Mouse (Mus musculus) neural tube, embryonic 13.5 days (tissue): ENCODE measurements around the gene Nudt14. TPM values are rescaled to one million over a fixed set of nuclear protein-coding genes. Genes with fewer than 3 reads are reported as not detected.

Experiments
- ATAC-seq: fragments of 200-750 bp; cut with Nextera tagmentation; 2 replicates; pipeline ENCODE4 v1.8.0; 2017; ENCODE audit warnings: low read depth, mild to moderate bottlenecking, moderate TSS enrichment, moderate library complexity
- H3K27ac ChIP-seq: fragments of 300-500 bp; sonication (generic); replicated peaks from 2 replicates; pipeline ENCODE4 v1.5.1; 2015; ENCODE audit warnings: moderate library complexity, mild to moderate bottlenecking, inconsistent platforms
- H3K27me3 ChIP-seq: fragments of 300-500 bp; sonication (generic); 2 replicates; pipeline ENCODE4 v1.6.1; 2015; ENCODE audit warnings: mild to moderate bottlenecking, inconsistent platforms
- H3K36me3 ChIP-seq: fragments of 300-500 bp; sonication (generic); 2 replicates; pipeline ENCODE4 v1.6.1; 2015; ENCODE audit warnings: mild to moderate bottlenecking, inconsistent platforms
- H3K4me1 ChIP-seq: fragments of 300-500 bp; sonication (generic); replicated peaks from 2 replicates; pipeline ENCODE4 v1.6.1; 2015; ENCODE audit warnings: inconsistent platforms
- H3K4me2 ChIP-seq: fragments of 300-500 bp; sonication (generic); 2 replicates; pipeline ENCODE4 v1.6.1; 2015; ENCODE audit warnings: inconsistent platforms, mild to moderate bottlenecking, moderate library complexity
- H3K4me3 ChIP-seq: fragments of 300-500 bp; sonication (generic); 2 replicates; pipeline ENCODE4 v1.5.1; 2015; ENCODE audit warnings: mild to moderate bottlenecking, inconsistent platforms
- H3K9ac ChIP-seq: fragments of 300-500 bp; sonication (generic); 2 replicates; pipeline ENCODE4 v1.6.1; 2015; ENCODE audit warnings: moderate library complexity, mild to moderate bottlenecking, inconsistent platforms
- H3K9me3 ChIP-seq: fragments of 300-500 bp; sonication (generic); 2 replicates; pipeline ENCODE4 v1.6.1; 2016; ENCODE audit warnings: inconsistent platforms
- WGBS: fragments of 180-500 bp; shearing (Covaris S2); methylation state at CpG from one replicate; pipeline ENCODE4 v1.1.7; 2015; 5-methylcytosine and 5-hydroxymethylcytosine counted together
- polyA plus RNA-seq: library from polyadenylated mRNA; unstranded; fragments of >200 nt; fragmentation: Nextera tagmentation; extraction: Ambion mirVana; gene quantifications from 2 replicates; pipeline ENCODE4 v1.2.1, GENCODE M21; 2015

The Nudt14 gene
- polyA plus RNA-seq, 1 experiment from 2014 or later, result 74.8 TPM

DNA sequence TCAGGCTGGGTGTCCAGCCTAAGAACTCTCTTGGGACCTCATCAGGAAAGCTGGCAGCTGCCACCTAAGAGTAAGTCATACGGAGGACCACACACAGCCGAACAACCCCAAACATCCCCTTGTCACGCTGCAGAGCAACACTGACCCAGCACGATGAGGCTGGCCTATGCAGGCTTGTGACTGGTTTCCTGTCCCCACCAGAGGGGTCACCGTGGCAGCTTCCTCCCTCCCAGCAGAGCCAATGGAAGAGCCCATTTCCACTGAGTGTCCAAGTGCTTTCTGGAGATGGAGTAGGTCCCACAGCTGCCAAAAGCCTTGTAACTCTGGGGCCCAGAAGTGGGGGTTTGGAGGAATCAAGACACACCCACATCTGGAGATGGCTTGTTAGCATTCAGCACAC is 19.9 kb upstream of the Nudt14 start:
- no peak for ATAC-seq
- Histone ChIP-seq H3K27ac (0 out of 2 replicates have a peak overlapping the region, but pooled peaks have one; percentile 9), H3K27me3 (no peaks in the 10 kb centered on the region), H3K9me3 (no peaks in the 10 kb centered on the region), H3K4me3 (no peak overlapping the region), H3K4me1 (peaks cover 9% of the 10 kb centered on the region), H3K9ac (no peak overlapping the region), H3K36me3 (peaks cover 80% of the 10 kb centered on the region), H3K4me2 (no peak overlapping the region)
- 60% methylated on average over 5 of the region's 5 CpGs for WGBS

DNA sequence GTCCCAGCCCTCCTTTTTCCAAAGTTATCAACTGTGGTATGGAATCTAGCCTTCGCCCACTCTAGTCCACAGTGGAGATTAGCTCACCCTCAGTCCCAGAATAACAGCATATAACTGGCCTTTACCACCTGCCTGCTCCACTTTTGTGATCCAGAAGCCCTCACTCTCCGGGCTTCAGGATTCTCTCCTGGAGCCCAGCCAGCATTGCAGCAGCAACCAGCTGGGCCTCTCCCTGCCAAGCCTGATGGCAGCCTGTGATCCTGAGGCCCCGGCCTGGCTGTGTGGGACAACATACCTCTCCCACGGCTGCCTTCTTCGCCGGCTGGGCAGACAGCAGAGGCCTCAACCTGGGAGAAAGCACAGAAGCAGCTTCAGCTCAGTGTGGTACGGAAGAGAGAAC is 19.5 kb upstream of the Nudt14 start:
- WGBS, result 74% methylated on average over 7 of the region's 7 CpGs
- Histone ChIP-seq H3K27me3 (no peaks in the 10 kb centered on the region), H3K36me3 (peaks cover 79% of the 10 kb centered on the region), H3K4me1 (peaks cover 9% of the 10 kb centered on the region), H3K4me3 (no peak overlapping the region), H3K27ac (peak overlapping the region; percentile 9; the same call in 1 of the 2 replicates), H3K9ac (no peak overlapping the region), H3K4me2 (no peak overlapping the region), H3K9me3 (no peaks in the 10 kb centered on the region)
- no peak for ATAC-seq

DNA sequence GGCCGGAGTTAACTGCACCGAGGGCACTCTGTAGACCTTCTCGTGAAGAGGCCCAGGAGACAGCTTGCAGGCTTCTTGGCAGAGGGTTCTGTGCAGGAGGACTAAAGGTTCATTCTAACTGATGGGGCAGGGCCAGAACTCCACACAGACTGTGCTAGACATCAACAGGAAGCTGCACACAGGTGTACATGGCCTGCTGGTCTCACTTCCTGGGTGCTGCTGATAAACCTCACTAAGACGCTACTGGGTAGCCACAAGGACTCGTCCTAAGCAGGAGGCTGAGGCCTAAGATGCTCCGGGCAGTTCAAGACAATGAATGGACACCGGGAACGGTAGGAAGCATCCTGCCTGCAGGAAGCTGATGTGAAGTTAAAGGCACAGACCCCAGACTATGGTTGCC is 17.5 kb upstream of the Nudt14 start:
- no peak overlapping the region for H3K4me2 ChIP-seq
- 84% methylated on average over 8 of the region's 8 CpGs for WGBS
- no peak overlapping the region for H3K9ac ChIP-seq
- no peak for ATAC-seq
- no peaks in the 10 kb centered on the region for H3K27me3 ChIP-seq
- H3K36me3 ChIP-seq, result peaks cover 62% of the 10 kb centered on the region
- peaks cover 9% of the 10 kb centered on the region for H3K4me1 ChIP-seq
- no peaks in the 10 kb centered on the region for H3K9me3 ChIP-seq
- H3K27ac ChIP-seq, result no peak overlapping the region
- H3K4me3 ChIP-seq, result no peak overlapping the region

DNA sequence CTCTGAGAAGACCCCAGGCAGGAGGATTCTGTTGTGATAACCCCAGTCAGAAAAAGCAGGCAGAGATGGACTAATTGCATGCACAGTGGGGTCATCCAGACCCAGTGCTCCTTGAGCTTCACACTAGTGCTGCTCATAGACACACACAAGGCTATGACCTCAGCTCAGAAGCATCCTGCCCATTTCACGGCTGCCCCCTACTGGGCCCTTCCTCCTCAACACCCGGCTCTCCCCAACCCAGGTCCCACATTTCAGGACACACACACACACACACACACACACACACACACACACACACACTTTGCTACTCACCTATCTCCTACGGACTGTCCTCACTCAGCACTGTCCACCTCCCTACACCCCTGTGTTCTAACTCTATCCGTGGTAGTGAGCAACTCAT is 16.4 kb upstream of the Nudt14 start:
- H3K9me3 ChIP-seq, result no peaks in the 10 kb centered on the region
- no peaks in the 10 kb centered on the region for H3K27me3 ChIP-seq
- peaks cover 9% of the 10 kb centered on the region for H3K4me1 ChIP-seq
- H3K36me3 ChIP-seq, result peaks cover 51% of the 10 kb centered on the region
- ATAC-seq, result no peak
- WGBS, result 39% methylated on average over 4 of the region's 4 CpGs
- no peak overlapping the region for H3K27ac ChIP-seq
- no peak overlapping the region for H3K4me3 ChIP-seq
- H3K4me2 ChIP-seq, result no peak overlapping the region
- H3K9ac ChIP-seq, result no peak overlapping the region

DNA sequence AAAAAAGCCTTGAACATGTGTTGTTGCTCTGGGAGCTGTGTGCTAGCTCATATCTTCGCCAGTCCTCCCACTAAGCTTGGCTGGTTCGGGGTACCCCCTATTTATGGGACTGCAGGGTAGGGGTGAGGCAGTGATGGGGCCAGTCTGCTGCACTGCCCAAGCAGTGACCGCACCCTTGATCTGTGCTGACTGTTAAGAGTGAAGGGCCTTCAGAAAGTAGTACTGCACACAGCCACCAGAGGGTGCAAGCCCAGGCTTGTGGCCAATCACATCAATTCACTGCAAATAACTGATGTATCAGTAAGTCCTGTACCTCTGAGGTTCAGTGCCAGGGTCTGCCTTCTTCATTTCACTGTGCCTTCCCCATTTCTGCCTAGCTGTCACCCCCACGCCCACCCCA is 13.9 kb upstream of the Nudt14 start:
- no peak overlapping the region for H3K4me2 ChIP-seq
- ATAC-seq, result no peak
- H3K4me1 ChIP-seq, result peaks cover 15% of the 10 kb centered on the region
- 32% methylated on average over 4 of the region's 4 CpGs for WGBS
- no peak overlapping the region for H3K4me3 ChIP-seq
- H3K27ac ChIP-seq, result no peak overlapping the region
- H3K27me3 ChIP-seq, result no peaks in the 10 kb centered on the region
- H3K36me3 ChIP-seq, result peaks cover 26% of the 10 kb centered on the region
- no peak overlapping the region for H3K9ac ChIP-seq
- no peaks in the 10 kb centered on the region for H3K9me3 ChIP-seq

DNA sequence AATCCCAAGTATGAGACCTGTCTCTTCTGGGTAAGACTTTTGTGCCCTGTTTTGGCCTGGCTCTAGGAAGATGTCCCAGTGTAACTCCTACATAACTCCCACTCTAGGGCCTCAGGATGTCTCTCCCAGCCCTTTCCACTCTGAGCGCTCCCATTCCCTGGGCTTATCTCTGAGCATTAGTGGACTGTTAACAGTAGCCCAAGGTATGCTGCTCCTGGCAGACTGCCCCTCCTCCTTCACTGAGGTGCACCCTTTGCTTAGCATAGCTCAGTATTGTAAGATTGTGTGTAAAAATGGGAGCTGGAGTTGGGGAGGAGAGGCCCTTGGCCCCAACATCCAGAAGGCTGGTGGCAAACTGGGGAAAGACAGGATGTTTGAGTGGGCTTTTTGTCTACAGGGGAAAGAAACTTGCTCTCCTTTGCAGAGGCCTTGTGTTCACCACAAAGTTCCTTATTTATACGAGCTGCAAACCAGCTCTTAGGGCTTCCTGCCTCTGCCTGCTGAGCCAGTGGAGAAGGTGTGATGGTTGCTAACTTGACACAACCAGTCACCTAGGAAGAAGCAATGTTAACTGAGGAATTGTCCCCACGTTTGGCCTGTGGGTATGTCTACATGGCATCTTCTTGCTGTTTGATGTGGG is 11.1 kb upstream of the Nudt14 start:
- no peak for ATAC-seq
- 81% methylated on average over 3 of the region's 3 CpGs for WGBS

DNA sequence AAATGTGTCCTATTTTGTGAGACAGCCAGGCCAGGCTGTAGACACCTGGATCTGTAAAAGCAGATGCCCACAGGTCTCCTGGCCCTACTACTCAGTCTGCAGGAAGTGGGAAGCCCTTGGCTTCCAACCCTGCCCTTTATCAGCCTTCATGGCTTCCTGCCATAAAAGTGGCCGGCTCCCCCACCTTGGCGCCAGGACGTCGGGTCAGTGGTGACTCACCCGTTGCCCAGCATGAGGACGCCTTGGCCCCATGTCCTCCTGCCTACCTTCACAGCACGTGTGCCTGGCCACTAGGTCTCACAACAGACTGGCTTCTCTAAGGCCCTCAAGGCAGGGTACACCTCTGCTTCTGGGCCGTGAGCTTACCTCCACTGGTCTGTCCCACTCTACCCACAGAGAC is 10.5 kb upstream of the Nudt14 start:
- 68% methylated on average over 8 of the region's 8 CpGs for WGBS

More for the DNA sequence above, 11.1 kb upstream of the Nudt14 start:
- Histone ChIP-seq H3K27ac (peak overlapping the region; percentile 23; the same call in 1 of the 2 replicates), H3K9me3 (no peaks in the 10 kb centered on the region), H3K36me3 (0 out of 2 replicates have a peak, but pooled peaks cover 6% of the 10 kb centered on the region), H3K4me3 (no peak overlapping the region), H3K9ac (no peak overlapping the region), H3K27me3 (no peaks in the 10 kb centered on the region), H3K4me2 (no peak overlapping the region), H3K4me1 (peaks cover 32% of the 10 kb centered on the region)

DNA sequence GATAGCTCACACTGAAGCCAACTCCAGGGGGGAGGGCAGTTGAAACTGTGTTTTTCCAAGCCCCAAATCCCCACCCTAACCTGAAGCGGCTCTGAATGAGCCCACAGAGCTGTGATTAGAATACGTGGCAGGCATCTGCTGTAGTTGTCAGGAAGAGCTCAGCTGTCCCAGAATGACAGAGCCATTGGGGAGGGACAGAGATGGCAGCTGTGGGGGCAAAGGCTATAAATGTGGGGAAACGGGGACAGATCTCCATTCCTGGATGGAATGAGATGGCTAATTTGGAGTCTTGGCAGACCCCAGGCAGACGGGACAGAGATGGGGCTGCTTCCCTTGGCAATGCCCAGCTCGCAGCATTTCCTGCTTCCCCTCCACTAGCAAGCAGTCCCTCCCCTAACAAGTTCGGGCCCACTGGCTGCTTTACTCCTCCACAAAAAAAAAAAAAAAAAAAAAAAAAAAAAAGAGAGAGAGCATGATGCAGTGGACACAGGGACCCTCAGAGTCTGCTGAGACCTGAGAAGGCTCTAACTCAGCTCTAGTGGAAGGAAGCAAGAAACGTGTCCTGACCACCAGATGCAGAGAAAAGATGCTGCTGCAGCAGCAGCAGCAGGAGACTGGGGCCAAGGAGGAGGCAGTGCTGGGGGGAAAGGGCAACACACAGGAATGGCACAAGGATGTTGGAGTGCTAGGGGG is 9.4 kb upstream of the Nudt14 start:
- 0 out of 2 replicates have a peak, but pooled peaks cover under 1% of the 10 kb centered on the region for H3K36me3 ChIP-seq
- H3K4me3 ChIP-seq, result peak overlapping the region; percentile 57
- H3K27ac ChIP-seq, result peak overlapping the region; percentile 92
- peak; percentile 0; the same call in 1 of the 2 replicates for ATAC-seq
- H3K4me2 ChIP-seq, result peak overlapping the region; percentile 77
- H3K9me3 ChIP-seq, result no peaks in the 10 kb centered on the region
- H3K27me3 ChIP-seq, result no peaks in the 10 kb centered on the region
- H3K9ac ChIP-seq, result peak overlapping the region; percentile 92
- WGBS, result 17% methylated on average over 7 of the region's 7 CpGs
- peaks cover 32% of the 10 kb centered on the region for H3K4me1 ChIP-seq

More for the DNA sequence above, 10.5 kb upstream of the Nudt14 start:
- no peak for ATAC-seq
- Histone ChIP-seq H3K27ac (peak overlapping the region; percentile 92; the same call in 1 of the 2 replicates), H3K9me3 (no peaks in the 10 kb centered on the region), H3K9ac (no peak overlapping the region), H3K4me1 (peaks cover 32% of the 10 kb centered on the region), H3K4me2 (no peak overlapping the region), H3K4me3 (no peak overlapping the region), H3K36me3 (0 out of 2 replicates have a peak, but pooled peaks cover 6% of the 10 kb centered on the region), H3K27me3 (no peaks in the 10 kb centered on the region)

DNA sequence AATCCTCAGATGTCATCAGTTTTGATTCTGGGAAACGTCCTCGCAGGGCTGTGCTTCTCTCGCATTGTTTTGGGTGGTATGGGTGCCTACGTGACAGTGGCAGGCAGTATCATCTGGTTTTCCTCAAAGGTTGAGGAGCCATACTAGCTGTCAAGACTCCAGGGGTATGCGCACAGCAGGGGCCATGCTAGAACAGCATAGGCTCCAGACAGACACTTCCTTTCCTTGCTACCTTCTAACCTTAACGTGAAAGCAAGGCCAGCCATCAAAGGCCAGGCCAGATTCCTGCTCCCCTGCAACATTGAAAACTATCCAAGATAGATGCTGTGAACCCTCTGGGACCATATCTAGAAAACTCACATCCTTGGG is 8.8 kb upstream of the Nudt14 start:
- Histone ChIP-seq H3K36me3 (no peaks in the 10 kb centered on the region), H3K27me3 (no peaks in the 10 kb centered on the region), H3K9ac (peak overlapping the region; percentile 92), H3K4me2 (peak overlapping the region; percentile 77), H3K4me1 (peaks cover 32% of the 10 kb centered on the region), H3K9me3 (no peaks in the 10 kb centered on the region), H3K4me3 (peak overlapping the region; percentile 57), H3K27ac (peak overlapping the region; percentile 92)
- peak; percentile 52 for ATAC-seq
- WGBS, result 3% methylated on average over 6 of the region's 6 CpGs

DNA sequence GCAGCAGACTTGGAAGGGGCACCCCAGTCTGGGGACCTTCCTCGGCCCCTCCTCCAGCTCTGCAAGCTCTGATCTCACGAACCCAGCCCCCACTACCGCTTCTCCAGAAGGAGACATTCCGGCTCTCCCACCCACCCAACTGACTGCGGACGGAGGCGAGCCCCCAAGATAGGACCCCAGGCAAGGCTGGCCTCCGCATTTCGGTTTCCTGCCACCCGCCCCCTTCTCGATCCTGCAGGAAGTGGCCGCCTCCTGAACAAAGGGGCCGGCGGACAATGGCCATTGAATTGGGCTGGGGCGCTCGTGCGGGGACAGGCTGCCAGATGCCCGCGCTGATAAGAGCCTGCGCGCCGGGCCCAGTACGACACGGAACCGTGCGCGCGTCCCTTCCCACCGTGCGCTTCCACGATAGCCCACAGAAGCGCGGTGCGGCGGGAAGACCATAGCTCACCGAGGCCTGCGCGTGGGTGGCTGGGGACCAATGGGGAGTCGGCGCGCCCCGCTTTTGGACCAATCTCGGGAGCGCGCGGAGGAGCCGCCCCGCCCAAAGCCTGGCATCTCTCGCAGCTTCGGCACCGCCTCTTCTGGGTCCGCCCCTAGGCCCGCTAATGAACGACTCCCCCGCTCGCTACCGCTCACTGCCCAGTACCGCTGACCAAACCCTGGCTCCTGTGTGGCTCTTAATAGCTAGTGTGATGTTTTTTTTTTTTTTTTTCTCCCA is 8.3 kb upstream of the Nudt14 start:
- H3K4me1 ChIP-seq, result peaks cover 32% of the 10 kb centered on the region
- WGBS, result under 1% methylated on average over 55 of the region's 58 CpGs
- H3K4me2 ChIP-seq, result peak overlapping the region; percentile 77
- peak overlapping the region; percentile 92 for H3K27ac ChIP-seq
- H3K9ac ChIP-seq, result peak overlapping the region; percentile 92
- H3K36me3 ChIP-seq, result no peaks in the 10 kb centered on the region
- no peaks in the 10 kb centered on the region for H3K9me3 ChIP-seq
- peak overlapping the region; percentile 57 for H3K4me3 ChIP-seq
- no peaks in the 10 kb centered on the region for H3K27me3 ChIP-seq
- peak; percentile 92 for ATAC-seq

DNA sequence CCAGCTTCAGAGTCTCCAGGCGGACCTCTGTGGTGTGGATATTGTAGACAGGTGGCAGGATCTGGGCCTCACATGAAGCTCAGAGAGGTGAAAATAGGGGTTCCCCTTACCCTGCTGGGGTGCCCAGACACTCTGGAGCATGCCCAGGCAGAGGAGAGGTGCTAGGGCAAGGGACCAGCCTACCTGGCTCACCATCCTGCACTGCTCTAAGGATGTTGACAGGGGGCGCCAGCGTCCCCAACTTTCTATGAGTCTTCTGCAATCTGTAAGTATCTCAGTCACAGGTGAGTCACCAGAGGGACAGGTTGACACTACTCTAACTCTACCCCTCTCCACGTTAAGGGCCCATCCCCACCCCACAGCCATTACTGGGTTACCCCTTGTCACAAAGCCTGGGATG is 5.4 kb upstream of the Nudt14 start:
- Histone ChIP-seq H3K4me2 (no peak overlapping the region), H3K27me3 (no peaks in the 10 kb centered on the region), H3K4me3 (no peak overlapping the region), H3K9ac (no peak overlapping the region), H3K36me3 (no peaks in the 10 kb centered on the region), H3K27ac (peak overlapping the region; percentile 33; the same call in 1 of the 2 replicates), H3K9me3 (no peaks in the 10 kb centered on the region), H3K4me1 (peaks cover 33% of the 10 kb centered on the region)
- 27% methylated on average over 4 of the region's 4 CpGs for WGBS
- ATAC-seq, result no peak

DNA sequence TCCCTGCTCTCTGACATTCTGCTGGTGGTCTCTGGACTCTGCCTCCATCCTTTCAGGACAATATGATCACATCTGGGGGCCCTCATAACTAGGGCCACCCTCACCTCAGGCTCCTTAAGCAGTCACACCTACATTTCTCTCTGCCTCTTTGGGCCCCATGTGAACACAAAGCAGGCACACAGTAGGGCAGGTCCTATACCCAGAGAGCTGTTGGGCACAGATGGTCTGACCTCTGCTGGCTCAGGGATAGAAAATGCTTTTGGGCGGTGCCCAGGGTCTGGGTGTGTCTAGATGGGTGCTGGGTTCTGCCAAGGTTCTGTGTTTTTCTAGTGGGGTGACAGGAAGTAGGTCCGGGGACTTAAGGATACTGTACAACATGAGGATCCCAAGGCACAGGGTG is 1.7 kb upstream of the Nudt14 start:
- H3K4me2 ChIP-seq, result no peak overlapping the region
- no peaks in the 10 kb centered on the region for H3K36me3 ChIP-seq
- ATAC-seq, result no peak
- H3K9me3 ChIP-seq, result no peaks in the 10 kb centered on the region
- H3K9ac ChIP-seq, result no peak overlapping the region
- H3K27ac ChIP-seq, result no peak overlapping the region
- 92% methylated on average over 2 of the region's 2 CpGs for WGBS
- H3K4me1 ChIP-seq, result peaks cover 34% of the 10 kb centered on the region
- no peak overlapping the region for H3K4me3 ChIP-seq
- H3K27me3 ChIP-seq, result no peaks in the 10 kb centered on the region
